Mouse (Mus musculus) right cerebral cortex, postnatal 4 days (tissue): ENCODE data around the gene Arl5c.

Source experiments
- DNase-seq: peaks from one replicate; pipeline ENCODE4 v3.0.0-alpha.2; 2022

Gene Arl5c

DNA sequence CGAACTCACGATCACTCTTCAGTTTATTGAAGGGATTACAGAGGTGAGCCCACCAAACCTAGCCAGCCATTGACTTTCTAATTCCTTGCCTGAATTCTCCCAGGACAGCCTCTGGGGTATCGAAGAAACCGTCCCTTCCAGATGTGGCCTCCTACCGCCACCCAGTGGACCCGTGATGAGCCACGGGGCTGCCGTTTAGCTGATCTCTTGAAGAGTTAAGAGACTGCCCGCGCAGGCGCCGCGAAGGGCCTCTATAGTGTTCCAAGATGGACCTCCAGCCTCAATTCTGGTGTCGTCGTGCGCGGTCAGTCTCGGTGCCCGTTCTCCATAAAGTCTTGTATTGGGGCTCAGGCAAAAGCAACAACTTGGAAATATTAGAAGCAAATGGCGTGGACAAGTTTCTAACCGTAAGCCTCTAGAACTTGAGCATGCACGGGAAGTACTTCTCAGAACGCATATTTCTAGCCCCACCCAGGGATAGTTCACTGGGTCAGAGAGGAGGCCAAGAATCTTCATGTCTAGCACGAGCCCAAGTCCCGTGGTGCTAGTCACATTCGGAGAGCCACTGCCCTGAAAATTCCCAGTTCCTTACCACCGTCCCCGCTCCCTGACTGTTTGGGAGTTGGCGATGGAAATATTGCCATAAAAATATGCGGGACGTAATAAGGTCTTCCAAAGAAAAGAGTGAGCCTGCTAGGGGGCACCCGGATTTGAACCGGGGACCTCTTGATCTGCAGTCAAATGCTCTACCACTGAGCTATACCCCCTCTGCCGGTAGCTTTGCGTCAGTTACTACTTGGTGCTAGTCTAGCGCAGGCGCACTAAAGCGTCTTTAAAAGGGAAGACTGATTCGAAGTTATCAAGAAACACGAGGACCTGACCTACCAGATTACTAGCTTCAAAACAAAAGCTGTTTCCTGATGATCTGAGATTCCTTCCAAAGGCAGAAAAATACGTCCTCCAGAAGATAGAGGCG, 8.1 kb downstream of the Arl5c start:
- peak; percentile 96 for DNase-seq

DNA sequence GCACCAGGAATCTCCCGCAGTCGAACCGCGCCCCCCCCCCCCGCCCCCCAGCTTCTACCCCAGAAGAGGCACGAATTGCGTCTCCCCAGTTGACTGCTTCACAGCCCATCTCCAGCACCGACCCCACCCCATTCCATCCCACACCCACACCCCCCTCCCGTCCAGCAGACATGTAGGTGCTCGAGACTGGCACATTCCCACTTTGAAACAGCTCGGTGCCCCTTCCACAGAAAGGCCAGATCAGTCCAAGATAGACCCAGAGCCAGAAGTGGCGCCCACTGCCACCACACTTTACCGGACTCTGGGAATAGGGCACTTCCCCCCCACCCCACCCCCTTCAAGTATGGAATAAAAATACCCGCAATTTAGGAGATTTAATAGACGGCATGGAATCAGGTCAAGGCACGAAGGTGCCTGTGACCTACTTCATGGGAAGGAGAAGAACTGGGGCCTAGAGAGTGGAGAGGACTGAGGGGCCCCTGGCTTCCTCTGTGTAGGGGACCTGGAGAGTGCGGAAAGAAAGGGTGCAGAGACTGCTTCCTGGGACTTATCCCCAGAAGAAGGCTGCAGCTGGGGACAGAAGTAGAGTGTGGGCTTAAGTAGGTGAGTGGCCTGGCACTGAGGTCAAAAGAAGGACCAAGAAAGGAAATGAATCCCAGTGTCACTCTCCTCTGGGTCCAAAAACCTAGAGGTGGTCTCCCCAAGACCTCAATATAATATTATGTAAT, 9.1 kb downstream of the Arl5c start:
- DNase-seq = no peak

DNA sequence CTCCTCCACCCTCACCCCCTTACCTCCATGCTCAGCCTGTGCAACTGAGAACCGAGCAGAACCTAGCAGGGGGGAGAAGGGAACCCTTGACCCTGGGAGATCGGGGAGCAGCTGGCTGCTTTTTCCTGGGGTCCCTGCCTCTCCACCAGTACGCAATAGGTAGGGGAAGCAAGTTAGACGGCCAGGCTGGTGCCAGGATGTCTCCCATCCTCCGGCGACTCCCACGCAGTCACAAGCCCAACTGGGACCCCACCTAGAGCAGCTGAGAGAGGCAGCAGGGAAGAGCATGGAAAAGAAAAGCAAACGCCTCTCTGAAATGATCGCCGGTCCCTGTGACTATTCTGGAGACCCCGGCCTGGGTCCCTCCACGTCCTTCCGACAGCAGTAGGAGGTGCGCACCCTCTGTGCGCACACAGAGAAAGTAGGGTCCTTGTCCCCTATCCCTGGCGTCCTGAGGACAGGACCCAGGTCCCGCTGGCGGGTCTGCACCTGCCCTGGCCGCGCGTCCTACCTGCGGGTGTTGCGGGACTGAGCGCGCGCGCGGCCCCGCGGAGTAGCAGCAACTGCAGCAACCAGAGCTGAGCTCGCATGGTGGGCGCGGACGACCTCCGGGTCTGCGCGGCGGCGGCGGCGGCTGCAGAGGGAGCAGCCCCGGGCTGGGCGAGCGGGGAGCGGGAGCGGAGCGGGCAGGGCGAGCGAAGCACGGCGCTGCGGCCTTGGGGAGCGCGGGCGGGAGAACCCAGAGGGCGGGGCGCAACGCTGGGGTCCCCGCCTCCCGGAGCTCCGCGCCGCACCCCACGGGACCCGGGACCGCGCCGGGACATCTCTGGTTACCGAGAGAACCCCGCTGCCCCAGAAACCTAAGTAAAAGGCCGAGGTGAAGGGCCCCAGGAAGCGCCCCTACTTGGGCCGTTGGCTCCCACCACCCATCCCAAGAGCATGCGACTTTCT, 10.0 kb downstream of the Arl5c start, which contains the start of gene Plxdc1:
Gene Plxdc1 (minus strand): TSS at position 718 of the 951 bp plus-strand sequence.
- no peak for DNase-seq

DNA sequence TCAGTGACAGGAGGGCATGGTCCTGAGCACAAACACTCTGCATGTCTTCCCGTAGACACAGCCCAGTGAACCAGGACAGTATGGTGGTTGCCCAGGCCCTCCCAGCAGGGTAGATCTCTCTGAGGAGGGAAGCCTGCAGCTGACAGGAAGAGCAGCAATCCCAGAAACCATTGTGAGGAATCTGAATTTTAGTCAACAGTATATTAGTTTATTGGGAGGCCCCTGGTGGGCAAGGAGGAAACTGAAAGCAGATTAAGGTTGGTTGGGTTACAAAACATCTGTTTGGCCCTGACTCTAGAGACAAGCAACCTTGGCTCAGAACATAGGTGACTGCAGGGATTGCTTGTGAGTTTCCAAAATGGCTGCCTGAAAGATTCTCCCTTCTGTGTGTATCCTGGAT, 12.0 kb downstream of the Arl5c start:
- DNase-seq = no peak

DNA sequence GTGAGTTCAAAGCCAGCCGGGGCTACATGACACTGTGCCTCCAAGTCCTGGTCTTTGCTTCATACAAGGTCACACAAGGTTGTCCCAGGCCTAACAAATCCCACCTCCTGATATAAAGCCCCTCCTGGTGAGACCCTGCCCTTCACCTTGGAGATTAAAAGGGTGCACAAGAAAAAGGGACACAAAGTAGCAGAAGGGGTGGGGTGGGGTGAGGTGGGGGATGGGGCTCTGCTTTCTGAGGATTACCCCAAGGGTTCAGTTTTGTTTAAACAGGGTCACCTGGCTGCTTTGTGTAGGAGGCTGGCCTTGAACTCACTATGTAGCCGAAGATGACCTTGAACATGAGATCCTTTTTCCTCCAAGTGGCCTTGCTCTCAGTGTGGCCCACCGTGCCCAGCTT, 12.5 kb downstream of the Arl5c start:
- no peak for DNase-seq

DNA sequence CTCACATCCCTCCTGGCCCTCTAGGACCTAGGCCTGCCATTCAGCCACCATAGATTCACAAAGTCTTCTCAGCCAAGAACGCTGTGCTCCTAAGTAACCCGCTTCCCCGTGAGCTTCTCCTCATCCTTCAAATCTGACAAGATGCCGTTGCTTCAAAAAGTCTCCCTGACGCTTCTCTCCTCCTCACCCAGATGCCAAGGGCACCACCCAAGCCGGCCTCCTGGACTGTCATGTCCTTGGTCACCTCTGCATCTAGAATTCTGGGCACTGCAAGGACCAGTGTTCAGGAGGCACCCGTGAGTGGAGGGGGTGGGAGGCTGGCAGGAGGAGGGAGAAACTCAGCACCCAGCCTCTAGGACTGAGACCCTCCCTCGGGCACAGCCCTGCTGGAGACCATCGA, 13.3 kb downstream of the Arl5c start:
- DNase-seq = no peak

DNA sequence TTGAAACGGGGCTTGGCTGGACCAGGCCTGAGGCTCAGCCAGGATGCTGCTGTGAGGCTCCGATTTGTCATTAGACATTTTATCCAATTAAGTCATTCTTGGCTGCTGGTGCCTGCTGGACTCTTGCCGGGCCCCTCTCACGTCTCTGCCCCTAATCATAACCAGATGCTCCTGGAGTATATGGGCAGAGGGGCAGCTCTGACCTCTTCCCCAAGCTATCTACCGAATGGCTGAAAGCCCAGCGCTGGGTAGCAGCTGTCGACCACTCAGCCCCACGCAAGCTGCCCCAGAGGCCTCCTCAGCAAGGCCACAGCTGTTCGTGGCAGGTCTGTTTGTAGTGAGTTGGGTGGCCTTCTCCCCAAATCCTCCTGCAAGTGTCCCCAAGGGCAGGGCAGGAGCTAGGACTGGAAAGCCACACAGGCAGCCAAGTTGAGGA, 15.4 kb downstream of the Arl5c start:
- DNase-seq = no peak

DNA sequence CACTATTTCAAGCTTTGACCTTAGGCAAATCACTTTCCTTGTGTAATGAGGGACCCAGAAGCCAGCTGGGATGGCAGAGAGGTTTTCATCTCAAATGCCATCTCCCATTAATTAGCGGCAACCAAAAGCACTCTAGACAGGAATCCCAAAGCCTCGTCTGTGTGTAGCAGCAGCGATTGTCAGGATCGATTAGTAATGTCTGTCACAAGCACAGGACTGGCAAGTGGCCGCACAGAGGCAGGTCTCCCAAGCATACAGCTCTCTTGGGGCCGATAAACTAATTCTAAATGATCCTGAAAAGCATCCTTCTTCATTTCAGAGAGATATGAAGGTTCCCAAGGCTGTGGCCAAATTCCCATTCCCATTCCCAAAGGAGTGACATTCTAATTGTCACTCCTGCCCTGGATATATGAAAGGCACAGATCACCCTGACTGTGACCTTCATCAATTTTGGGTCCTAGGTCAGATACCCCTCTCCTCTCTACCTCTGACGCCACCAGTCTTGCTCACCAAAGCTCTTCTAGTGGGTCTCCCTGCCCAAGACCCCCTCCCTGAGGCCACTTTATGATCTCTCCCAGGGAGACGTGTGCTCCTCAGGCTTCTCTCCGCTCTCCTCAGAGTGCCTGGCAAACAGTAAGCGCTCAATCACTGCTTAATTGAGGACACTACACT, 16.0 kb downstream of the Arl5c start:
- no peak for DNase-seq

DNA sequence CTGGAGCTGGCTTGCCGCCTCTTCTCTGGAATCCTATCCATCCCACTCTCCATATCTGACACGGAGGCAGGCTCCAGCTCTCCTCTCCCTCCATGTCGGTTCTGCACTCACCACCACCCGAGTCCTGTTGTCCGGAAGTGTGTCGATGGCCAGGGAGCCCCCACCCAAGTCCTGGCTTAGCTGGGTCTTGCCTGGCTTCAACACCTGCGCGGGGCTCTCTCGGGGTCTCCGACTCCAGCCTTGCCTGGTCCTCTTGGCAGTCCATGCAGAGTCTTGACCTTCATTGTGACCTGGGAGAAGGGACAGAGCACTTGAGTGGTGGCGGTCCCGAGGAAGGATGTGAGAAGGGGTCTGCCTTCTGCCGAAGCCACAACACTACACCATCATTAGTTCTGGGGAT, 17.6 kb downstream of the Arl5c start:
- DNase-seq = no peak

DNA sequence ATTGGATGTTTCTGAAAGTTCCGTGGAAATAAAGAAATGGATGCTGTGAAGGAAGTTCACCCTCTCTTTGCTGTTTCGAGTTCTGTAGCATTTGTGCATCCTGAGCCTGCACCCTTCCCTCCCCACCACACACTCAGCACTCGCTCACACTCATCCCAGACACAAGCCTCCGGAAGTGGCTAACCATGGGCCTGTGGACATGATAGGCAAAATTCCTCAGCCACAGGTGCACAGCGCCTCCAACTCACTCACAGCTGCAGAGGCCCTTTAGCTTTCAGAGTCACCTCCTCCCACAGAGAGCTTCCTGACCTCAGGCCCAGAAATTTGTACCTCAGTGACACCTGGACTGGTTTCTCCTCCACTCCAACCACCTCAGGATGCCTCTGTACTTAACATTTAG, 18.2 kb downstream of the Arl5c start:
- no peak for DNase-seq

DNA sequence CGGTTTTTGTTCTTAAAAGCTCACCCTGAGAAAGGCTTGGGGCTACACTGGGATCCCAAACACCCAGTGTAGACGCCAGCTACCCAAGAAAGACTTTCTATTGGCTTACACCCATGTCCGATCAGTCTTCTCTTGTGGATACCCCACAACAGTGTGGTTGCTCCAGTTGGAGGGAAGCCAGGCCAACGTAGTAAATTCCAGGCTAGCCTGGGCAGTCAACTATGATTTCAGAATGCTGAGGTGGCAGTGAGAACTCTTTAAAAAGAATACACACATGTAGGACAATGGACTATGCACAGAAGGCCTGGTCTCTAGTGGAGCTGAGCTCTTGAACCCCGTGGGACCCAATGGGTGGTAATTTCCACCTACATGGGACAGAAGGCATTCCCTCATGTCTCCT, 21.2 kb downstream of the Arl5c start:
- DNase-seq = no peak

DNA sequence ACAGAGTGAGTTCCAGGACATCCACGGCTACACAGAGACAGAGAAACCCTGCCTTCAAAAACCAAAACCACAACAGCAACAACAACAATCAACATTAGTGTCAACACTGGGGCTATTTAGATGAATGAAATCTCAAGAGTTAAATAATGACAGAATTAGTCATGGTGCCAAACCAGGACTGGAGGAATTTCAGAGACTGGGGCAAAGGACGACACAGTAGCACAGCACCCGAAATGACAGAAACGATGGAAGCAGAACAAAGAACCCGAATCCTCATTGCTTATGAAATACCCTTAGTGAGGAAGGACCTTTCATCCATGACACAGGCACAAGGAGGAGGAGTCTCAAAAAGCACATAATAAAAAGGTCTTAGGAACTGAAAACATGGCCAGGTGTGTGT, 21.8 kb downstream of the Arl5c start:
- no peak for DNase-seq

DNA sequence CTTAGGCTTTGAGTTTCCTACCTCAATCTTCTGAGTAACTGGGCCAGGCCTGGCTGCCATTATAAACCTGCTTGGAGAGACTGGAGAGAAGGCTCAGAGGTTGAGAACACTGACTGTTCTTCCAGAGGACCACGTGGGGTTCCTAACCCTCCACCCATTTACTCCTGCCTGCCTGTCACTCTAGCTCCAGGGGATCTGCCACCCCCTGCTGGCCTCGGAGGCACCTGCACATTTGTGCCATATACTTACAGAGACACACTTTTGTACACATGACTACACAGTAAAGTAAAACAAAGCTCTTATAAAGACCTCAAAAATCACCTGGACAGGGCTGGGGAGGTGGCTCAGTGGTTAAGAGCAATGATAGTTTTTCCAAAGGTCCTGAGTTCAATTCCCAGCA, 23.5 kb downstream of the Arl5c start:
- DNase-seq = no peak

DNA sequence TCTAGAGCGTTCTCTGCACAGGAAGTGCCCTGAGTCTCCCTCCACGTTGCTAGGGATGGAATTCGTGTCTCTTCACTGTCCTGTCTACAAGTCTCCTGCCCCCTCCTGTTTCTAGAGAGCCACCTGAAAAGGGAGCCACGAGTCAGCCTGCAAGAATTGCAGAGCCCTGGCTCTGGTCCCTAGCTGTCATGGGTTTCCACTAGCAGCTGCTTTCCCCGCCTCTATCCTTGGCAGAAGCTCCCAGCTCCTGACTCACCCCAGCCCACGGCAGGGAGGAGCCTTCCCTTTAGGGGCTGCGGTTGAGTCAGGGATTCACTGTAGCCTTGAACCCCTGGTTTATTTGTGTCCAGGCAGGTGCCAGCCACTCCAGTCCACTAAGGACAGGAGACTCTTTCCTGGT, 24.7 kb downstream of the Arl5c start:
- DNase-seq = no peak

DNA sequence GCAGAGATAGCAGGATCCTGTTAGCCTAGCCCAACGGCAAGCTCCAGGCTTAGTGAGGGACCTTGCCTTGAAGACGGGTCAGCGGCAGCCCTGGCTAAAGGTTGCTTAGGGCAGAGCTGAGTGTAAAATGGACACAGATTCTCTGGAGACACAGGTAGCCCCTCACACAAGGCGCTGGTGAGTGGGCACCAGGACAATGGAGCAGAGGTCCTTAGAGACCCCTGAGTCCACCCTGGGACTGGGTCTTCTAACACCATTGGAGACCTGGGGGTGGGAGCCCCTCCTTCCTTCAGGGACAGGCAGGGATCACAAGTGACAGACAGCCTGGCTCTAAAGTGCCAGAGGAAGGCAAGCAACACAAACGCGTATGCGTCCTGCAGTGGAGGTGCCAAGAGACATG, 25.2 kb downstream of the Arl5c start:
- no peak for DNase-seq

DNA sequence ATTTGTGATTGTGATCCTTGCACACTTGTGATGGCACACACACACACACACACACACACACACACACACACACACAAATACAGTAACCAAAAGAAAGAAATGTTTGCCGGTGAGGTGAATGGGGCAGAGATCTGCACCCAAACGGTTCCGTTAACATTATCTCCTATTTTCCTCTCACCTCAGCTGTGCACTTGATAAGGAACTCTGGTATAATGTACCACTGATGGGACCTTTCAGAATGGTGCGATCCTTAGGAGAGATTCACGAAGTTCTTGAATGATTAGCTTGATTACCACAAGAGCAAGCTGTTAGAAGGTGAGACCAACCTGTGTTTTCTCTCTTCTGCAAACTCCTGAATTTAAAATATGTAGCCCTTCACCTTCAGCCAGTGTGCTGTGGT, 27.6 kb downstream of the Arl5c start:
- DNase-seq = no peak

DNA sequence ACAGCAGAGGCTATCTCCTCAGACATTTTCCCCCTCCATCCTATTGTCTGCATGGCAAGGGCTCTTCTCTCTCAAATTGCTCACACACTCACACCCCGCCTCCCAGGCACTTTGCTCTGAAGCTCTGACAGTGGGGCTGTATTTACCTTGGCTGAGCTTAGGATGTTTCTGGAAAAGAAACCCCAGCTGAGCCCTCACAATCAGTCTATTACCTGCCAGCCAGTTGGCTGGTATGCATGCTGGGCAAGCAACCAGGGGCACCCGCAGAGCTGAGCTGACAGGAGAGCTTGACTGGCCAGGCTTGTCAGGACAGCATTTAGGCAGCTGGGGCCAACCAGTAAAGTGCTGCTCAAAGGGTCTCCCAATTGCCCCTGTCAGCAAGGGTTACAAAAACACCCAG, 28.9 kb downstream of the Arl5c start:
- DNase-seq = no peak

DNA sequence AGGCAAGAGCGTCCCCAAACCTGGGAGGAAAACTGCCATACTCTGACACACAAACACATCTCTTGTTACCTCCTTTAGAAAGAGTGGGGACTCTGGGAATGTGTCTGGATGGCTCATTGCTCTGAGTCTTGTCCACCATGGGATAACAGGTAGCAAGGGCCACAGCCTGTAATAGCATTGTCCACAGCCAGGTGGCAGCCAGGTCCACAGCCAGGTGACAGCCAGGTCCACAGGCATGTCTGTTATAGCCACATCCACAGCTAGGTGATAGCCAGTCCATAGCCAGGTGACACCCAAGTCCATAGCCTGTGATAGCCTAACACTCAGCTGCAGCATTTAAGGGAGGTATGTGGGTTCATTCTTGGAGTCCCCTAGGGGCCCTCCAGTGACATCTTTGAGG, 35.1 kb downstream of the Arl5c start:
- no peak for DNase-seq

DNA sequence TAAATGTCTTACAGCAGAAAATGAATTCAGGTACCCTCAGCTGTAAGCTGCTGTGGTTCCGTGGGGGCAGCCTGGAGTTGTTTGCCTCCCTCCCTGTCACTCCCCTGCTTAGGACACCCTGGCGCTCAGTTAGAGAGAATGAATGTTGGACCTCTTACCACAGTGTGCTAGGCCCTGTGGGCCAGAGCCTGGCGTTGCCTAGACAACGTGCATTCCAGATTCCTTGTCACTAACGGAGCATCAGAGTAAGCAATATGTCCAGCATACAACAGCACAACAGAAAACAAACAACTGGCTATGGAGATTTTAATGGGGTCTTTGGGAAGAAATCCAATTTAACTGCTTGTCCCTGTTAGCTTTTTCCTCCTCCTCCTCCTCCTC, 36.7 kb downstream of the Arl5c start:
- DNase-seq = no peak

DNA sequence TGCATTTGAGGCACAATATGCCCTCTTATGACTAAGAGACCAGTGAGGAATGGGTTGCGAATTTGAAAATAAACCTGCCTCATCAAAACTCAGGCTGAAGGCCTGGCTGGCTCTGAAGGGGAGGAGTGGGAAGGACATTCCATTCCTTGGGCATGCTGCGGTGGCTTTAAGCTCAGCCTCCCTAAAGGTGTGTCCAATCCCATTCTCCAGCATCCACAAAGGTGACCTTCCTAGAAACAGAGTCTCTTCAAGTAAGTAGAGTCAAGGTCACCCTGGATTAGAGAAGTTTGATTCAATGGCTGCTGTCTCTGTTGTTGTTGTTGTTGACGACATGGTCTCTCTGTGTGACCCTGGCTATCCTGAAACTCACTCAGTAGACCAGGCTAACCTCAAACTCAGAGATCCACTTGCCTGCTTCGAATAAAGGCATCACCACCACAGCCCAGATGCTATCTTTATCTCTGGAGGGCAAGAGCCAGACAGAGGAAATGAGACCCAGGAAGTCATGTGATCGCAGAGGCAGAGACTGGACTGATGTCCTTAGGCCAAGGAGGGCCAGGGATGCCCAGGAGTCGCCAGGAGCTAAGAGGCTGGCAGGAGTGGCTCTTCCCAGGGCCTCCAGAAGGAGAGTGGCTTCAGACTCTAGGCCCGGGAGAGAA, 37.2 kb downstream of the Arl5c start:
- DNase-seq = no peak

DNA sequence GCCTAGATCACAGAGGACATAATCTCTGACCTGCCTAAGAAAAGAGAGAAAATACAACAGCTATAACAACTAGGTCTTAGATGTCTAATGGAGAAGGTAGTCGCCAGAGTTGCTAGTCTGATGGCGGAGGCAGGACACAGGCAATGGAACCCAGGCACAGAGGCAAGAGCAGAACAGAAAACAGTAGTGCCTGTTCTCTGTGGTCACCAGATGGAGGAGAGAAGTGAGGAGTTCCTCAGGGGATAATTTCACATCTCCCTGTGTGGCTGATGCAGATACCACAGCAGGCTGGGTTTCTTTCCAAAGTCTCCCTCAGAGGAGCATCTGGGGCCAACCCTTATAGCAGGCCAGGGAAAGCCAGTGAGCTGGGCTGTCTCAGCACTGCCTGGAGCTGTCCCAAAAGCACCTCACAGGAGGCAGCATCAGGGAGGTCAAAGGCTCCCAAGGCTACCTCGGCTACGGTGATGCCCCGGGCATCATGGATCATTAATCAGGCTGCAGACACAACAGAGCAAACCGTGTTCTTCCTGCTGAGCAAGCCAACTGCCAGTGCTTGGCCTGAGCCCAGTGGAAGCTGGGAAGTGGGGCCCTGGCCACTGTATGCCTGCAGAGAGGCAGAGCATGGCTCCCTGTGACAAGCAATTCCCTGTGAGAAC, 38.9 kb downstream of the Arl5c start:
- DNase-seq = no peak
